Mouse (Mus musculus): Measurements from ENCODE around the gene Ppm1f. TPM values are rescaled to one million over a fixed set of nuclear protein-coding genes. Genes with fewer than 3 reads are reported as not detected.
A peak's percentile ranks its signal among the peaks of the same experiment; 100 is the strongest.

The Ppm1f gene
- polyA plus RNA-seq, 1 experiment from 2014 or later: 33.8 TPM

DNA sequence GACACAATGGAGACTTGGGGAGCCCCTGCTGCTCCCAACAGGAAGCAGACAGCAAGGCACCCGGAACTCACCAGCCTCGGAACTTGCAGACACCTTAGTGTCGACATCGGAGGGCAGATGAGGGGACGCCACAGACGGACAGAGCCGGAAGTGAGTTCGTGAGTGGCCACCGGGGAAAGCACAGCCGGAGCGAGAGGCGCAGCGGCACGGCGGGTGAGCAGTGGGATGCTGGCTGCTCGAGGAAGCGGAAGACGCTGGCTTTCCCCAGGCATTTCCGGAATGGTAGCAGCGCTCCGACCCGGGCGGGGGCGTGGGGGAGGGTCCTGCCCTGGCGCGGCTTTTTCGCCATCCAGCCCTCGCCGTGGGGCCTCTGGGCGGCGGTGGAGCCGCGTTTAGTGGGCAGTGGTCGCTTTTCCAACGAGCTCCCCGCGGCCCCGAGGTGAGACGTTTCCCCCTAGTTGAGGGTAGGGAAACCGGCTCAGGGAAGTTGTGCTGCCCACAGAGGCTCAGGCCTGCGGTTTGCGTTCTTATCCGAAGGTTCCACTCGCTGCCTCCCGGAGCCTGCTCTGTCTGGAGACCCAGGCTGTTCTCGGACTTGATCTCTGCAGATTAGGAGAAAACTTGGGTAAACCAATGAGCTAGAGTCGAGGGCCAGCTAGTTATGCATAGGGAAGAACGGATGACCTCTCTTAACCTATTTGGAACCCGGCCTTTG is 25.5 kb upstream of the Ppm1f start, which contains the start of the genes Top3b and Vpreb1:
Gene Top3b, plus strand, starts transcription at position 120 of the 715 bp plus-strand sequence.
Gene Vpreb1, minus strand, starts transcription at position 227 of the 715 bp plus-strand sequence.
- H3K36me3 ChIP-seq (replicated peaks): peaks cover 12% of the 10 kb centered on the region
- H3K27ac ChIP-seq (replicated peaks): peak within 1 kb of the TSS; percentile 95
- H3K9me3 ChIP-seq: 0 out of 2 replicates have a peak, but pooled peaks cover under 1% of the 10 kb centered on the region
- DNase-seq (ENCODE audit: low spot score): peak; percentile 96
- H3K4me1 ChIP-seq: peaks cover 16% of the 10 kb centered on the region
- under 1% methylated on average over 49 of the region's 49 CpGs for WGBS
- H3K27me3 ChIP-seq (replicated peaks; ENCODE audit: low read depth, poor library complexity, severe bottlenecking): no peaks in the 10 kb centered on the region
- H3K4me3 ChIP-seq: peak within 1 kb of the TSS; percentile 83

DNA sequence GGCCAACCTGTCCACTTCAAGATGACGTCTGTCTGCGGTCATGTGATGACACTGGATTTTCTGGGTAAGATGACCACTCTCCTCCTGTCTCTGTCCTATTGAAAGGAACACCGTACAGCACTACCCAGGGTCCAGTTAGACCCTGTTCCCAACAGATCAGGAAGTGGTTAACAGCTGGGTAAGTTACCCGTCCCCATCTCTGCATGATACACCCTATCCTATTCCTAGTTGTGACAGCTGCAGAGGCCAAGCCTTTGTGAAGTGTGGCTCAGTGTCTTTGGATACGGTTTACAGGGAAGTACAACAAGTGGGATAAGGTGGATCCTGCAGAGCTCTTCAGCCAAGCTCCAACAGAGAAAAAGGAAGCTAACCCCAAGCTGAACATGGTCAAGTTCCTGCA is 17.2 kb upstream of the Ppm1f start:
- H3K27ac ChIP-seq (replicated peaks): no peak overlapping the region
- H3K36me3 ChIP-seq (replicated peaks): peaks cover 94% of the 10 kb centered on the region
- H3K4me1 ChIP-seq: no peaks in the 10 kb centered on the region
- no peaks in the 10 kb centered on the region for H3K27me3 ChIP-seq (replicated peaks; ENCODE audit: low read depth, poor library complexity, severe bottlenecking)
- 92% methylated on average over 5 of the region's 5 CpGs for WGBS
- H3K9me3 ChIP-seq: peaks cover 9% of the 10 kb centered on the region; the same call in 1 of the 2 replicates
- no peak overlapping the region for H3K4me3 ChIP-seq
- no peak for DNase-seq (ENCODE audit: low spot score)

DNA sequence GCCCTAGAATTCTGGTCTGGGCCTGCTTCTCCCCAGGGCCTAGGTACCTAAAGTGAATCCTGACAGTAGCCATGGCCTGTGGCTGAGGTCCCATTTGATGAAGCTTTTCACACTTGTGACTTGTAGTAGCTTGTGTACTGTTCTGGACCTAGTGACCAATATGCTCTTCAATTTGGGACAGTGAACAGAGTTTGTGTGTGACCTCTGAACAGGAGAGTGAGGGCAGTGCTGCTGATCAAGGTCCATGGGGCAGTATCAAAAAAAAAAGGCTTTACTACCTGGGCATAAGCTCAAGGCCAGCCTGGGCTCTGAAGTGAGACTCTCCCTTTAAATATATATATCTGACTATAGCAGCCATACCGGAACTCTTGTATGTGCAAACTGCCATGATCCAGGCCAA is 7.9 kb upstream of the Ppm1f start:
- Histone ChIP-seq H3K27me3 (replicated peaks; ENCODE audit: low read depth, poor library complexity, severe bottlenecking) (no peaks in the 10 kb centered on the region), H3K4me3 (no peak overlapping the region), H3K9me3 (no peaks in the 10 kb centered on the region), H3K4me1 (no peaks in the 10 kb centered on the region), H3K27ac (replicated peaks) (no peak overlapping the region), H3K36me3 (replicated peaks) (peaks cover 100% of the 10 kb centered on the region)
- WGBS: 93% methylated on average over 1 of the region's 1 CpGs
- no peak for DNase-seq (ENCODE audit: low spot score)

DNA sequence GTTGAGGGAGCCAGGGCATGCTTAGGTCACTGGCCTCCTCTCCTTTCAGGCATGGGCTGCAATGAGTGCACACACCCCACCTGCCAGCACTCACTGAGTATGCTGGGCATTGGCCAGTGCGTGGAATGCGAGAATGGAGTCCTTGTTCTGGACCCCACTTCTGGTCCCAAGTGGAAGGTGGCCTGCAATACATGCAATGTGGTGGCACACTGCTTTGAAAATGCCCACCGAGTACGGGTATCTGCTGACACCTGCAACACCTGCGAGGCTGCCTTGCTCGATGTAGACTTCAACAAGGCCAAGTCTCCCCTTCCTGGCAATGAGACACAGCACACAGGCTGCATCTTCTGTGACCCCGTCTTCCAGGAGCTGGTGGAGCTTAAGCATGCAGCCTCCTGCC is 3.9 kb upstream of the Ppm1f start:
- no peaks in the 10 kb centered on the region for H3K9me3 ChIP-seq
- H3K4me3 ChIP-seq: no peak overlapping the region
- no peak overlapping the region for H3K27ac ChIP-seq (replicated peaks)
- 90% methylated on average over 7 of the region's 7 CpGs for WGBS
- H3K4me1 ChIP-seq: peaks cover 14% of the 10 kb centered on the region
- DNase-seq (ENCODE audit: low spot score): no peak
- peaks cover 71% of the 10 kb centered on the region for H3K36me3 ChIP-seq (replicated peaks)
- no peaks in the 10 kb centered on the region for H3K27me3 ChIP-seq (replicated peaks; ENCODE audit: low read depth, poor library complexity, severe bottlenecking)

DNA sequence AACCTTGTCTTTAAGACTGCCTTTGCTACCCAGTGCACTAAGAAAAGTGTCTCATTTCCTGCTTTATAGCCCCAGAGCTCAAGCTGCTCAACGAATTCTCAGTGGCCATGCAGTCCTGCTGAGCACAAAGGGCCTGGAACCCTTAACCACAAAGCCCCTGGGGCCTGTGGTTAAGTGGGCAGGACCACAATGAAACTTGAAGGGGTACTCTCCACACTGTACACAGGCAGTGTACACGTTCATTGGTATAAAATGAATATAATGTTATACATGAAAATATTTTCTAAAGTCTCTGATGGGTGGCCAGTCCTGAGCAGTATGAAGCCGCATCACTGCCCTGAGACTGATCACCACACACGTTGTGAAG is 271 bp upstream of the Ppm1f start:
- peak overlapping the region; percentile 85 for H3K27ac ChIP-seq (replicated peaks)
- H3K9me3 ChIP-seq: no peaks in the 10 kb centered on the region
- no peaks in the 10 kb centered on the region for H3K27me3 ChIP-seq (replicated peaks; ENCODE audit: low read depth, poor library complexity, severe bottlenecking)
- peaks cover 20% of the 10 kb centered on the region for H3K4me1 ChIP-seq
- no peak for DNase-seq (ENCODE audit: low spot score)
- H3K4me3 ChIP-seq: peak overlapping the region; percentile 79; the same call in 1 of the 2 replicates
- 25% methylated on average over 4 of the region's 4 CpGs for WGBS
- peaks cover 40% of the 10 kb centered on the region for H3K36me3 ChIP-seq (replicated peaks)

DNA sequence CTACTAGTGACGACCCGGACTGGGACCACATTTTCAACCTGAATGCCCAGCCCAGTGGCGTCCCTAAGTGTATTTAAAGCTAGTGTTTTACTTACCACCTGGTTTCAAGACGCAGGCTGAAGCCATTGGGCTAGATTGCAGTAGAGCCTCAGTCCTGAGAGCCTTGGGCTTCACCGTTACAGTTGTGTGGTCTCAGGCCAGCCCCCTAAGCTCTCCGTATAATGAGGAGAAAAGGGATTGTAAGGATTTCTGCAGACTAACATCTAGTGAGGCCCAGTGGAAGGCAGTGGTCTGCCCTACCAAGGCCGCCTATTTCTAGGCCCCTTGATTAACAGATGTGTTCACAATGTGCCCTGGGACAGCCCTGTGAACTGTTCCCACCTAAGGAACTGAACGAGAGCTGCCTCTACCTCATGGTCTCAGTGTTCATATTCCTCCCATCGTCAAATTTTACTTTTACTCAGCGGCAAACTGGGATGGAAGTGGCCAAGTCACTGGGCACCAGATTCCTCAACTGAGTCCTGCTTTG is 851 bp downstream of the Ppm1f start:
- peaks cover 31% of the 10 kb centered on the region for H3K36me3 ChIP-seq (replicated peaks)
- no peaks in the 10 kb centered on the region for H3K27me3 ChIP-seq (replicated peaks; ENCODE audit: low read depth, poor library complexity, severe bottlenecking)
- H3K4me1 ChIP-seq: peaks cover 20% of the 10 kb centered on the region
- H3K4me3 ChIP-seq: peak overlapping the region; percentile 79
- DNase-seq (ENCODE audit: low spot score): no peak
- 32% methylated on average over 10 of the region's 10 CpGs for WGBS
- H3K27ac ChIP-seq (replicated peaks): peak overlapping the region; percentile 85
- no peaks in the 10 kb centered on the region for H3K9me3 ChIP-seq

DNA sequence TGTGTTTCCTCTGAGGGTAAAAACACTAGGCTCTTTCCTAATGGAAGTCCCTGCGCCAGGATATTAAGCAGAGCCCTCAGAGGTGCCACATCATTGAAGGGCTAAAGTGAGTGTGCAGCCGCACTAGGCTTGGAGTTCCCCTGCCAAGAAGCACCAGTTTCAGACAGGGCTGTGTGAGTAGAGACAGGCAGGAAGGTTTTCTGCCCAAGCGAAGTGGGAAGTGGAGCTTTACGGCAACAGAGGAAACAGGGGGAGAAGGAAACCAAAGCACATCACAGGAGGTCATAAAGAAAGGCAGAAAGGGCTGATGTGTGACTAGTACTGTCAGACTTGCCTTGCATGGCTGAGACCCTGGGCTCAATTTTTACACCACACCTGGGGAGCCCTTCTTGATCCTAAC is 6.1 kb downstream of the Ppm1f start:
- peaks cover 54% of the 10 kb centered on the region for H3K36me3 ChIP-seq (replicated peaks)
- no peak for DNase-seq (ENCODE audit: low spot score)
- H3K27me3 ChIP-seq (replicated peaks; ENCODE audit: low read depth, poor library complexity, severe bottlenecking): no peaks in the 10 kb centered on the region
- H3K27ac ChIP-seq (replicated peaks): no peak overlapping the region
- peaks cover 6% of the 10 kb centered on the region for H3K4me1 ChIP-seq
- no peak overlapping the region for H3K4me3 ChIP-seq
- no peaks in the 10 kb centered on the region for H3K9me3 ChIP-seq
- 86% methylated on average over 4 of the region's 4 CpGs for WGBS

DNA sequence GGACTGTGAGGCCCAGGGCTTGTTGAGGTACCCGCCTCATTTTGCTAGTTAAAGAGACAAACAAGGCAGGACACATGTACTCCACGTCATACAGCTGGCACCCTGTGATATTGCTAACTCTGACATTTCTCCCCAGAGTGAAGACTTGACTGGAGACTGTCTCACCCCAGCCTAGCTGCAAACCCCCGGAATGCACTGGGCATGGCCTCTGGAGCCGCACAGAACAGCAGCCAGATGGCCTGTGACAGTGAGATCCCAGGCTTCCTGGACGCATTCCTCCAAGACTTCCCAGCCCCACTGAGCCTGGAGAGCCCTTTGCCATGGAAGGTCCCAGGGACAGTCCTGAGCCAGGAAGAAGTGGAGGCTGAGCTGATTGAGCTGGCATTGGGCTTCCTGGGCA is 6.9 kb downstream of the Ppm1f start:
- peaks cover 62% of the 10 kb centered on the region for H3K36me3 ChIP-seq (replicated peaks)
- H3K27ac ChIP-seq (replicated peaks): no peak overlapping the region
- DNase-seq (ENCODE audit: low spot score): no peak
- WGBS: 89% methylated on average over 5 of the region's 5 CpGs
- no peak overlapping the region for H3K4me3 ChIP-seq
- no peaks in the 10 kb centered on the region for H3K9me3 ChIP-seq
- no peaks in the 10 kb centered on the region for H3K4me1 ChIP-seq
- no peaks in the 10 kb centered on the region for H3K27me3 ChIP-seq (replicated peaks; ENCODE audit: low read depth, poor library complexity, severe bottlenecking)

DNA sequence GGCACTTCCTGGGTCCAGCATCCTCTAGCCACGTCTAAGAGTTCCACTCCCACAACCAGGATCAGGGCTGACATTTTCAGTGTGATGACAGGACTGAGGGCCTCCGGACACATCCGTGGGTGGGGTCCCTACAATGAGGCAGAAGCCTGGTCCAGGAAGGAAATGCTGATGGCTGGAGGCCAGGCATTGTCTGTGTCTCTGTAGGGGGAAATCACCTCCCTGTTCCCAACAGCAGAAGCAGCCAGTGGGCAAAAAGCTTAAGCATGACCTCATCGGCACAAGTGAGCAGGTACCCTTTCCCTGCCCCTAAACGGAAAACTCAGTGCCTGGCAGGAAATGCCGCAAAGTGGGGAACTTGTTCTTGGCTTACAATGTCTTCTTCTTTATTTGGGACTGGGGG is 11.5 kb downstream of the Ppm1f start:
- no peak for DNase-seq (ENCODE audit: low spot score)
- peaks cover 9% of the 10 kb centered on the region for H3K4me1 ChIP-seq
- H3K36me3 ChIP-seq (replicated peaks): peaks cover 89% of the 10 kb centered on the region

DNA sequence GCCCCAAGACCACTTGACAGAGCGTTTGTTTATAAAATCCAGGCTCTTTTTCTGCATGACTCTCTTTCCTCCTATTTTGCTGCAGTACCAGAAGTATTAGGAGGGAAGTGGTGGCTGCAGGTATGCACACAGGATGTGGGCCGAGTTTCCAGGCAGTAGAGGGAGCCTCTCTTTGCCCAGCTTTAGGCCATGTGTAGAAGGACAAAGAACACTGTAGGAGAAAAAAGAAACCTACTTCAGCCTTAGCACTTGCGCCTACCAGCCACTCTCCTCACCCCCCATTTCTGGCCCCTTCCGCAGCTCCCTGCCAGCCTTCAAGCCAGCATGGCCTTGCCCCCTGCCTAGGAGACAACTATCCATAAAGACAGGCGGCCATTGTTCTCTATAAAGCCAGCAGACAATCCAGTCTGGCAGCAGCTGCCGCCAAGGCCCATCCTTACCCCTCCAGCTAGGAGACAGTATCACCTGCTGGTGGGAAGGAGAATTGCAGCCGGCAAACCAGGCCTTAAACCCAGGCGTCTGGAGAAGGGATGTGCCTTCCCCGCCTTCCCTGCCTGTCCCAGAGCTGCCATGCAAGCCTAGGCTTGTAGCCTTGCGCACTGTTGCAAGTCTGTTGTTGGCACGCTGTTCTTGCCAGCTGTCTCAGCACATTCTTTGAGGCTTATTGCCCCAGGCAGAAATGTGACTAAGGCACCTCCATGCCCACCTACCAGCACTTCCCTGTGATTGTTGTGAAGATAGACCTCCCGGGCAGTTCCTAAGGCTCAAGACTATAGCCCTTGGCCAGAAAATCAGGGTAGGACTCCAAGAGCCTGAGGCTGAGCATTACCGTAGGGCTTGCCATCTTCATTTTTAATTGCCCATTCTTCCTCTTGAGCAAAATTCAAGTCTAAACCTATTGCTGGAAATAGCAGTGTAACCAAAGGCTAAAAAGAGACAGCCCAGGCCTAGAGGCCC is 15.7 kb downstream of the Ppm1f start:
- DNase-seq (ENCODE audit: low spot score): peak; percentile 85
- WGBS: 36% methylated on average over 13 of the region's 13 CpGs
- Histone ChIP-seq H3K27ac (replicated peaks) (peak overlapping the region; percentile 88), H3K36me3 (replicated peaks) (peaks cover 90% of the 10 kb centered on the region), H3K4me1 (peaks cover 9% of the 10 kb centered on the region), H3K27me3 (replicated peaks; ENCODE audit: low read depth, poor library complexity, severe bottlenecking) (no peaks in the 10 kb centered on the region), H3K4me3 (no peak overlapping the region), H3K9me3 (no peaks in the 10 kb centered on the region)

More for the DNA sequence above, 11.5 kb downstream of the Ppm1f start:
- 83% methylated on average over 6 of the region's 6 CpGs for WGBS
- no peak overlapping the region for H3K4me3 ChIP-seq
- H3K9me3 ChIP-seq: no peaks in the 10 kb centered on the region
- H3K27me3 ChIP-seq (replicated peaks; ENCODE audit: low read depth, poor library complexity, severe bottlenecking): no peaks in the 10 kb centered on the region
- no peak overlapping the region for H3K27ac ChIP-seq (replicated peaks)

DNA sequence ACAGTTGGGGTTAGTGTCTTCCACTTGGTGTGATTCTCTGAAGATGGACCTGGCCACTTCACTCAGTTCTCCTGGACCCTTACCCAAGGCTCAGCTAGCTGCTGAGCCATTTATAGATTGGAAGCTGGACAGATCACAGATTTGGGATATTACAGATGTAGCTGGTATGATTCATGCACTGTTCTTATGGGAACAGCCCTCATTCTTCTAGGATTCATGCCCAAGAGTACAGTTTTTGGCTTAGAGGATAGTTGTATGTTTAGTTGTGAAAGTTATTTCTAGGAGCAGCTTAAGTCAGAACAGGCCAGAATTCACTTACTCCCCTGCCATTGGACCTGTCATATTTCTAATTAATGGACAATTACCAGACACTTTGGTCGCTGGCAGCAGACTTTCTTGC is 17.2 kb downstream of the Ppm1f start:
- Histone ChIP-seq H3K27me3 (replicated peaks; ENCODE audit: low read depth, poor library complexity, severe bottlenecking) (no peaks in the 10 kb centered on the region), H3K4me1 (peaks cover 9% of the 10 kb centered on the region), H3K27ac (replicated peaks) (no peak overlapping the region), H3K36me3 (replicated peaks) (peaks cover 90% of the 10 kb centered on the region), H3K4me3 (no peak overlapping the region), H3K9me3 (no peaks in the 10 kb centered on the region)
- 85% methylated on average over 1 of the region's 1 CpGs for WGBS
- no peak for DNase-seq (ENCODE audit: low spot score)

DNA sequence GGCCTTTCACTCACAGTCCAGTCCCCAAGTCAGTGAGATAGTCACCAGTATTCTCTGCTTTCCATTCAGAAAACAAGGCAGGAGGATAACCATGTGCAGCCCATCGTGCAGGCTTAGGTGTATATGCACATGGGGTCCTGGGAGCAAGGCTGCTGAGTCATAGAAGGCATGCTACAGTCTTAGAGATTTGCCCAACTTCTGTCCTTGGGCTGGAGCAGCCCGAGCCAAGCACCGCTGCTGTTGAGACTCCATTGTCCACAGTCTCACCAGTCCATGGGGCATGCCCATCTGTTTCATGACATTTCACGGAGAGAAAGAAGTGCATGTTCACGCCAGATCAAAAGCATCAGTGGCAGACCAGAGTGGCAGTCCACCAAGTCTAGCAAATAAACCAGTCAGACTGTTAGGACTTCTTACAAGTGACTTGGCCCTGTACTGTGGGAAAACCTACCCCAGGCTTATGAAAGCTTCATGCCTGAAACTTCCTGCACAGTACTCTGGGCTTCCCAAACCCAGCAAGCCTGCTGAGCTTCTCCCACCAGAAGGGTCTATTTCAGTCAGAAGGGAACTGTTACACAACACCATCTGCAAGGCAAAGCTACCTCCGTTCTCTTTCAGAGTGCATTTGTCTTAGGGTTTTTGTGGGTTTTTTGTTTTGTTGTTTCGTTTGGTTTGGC is 22.3 kb downstream of the Ppm1f start:
- Histone ChIP-seq H3K27me3 (replicated peaks; ENCODE audit: low read depth, poor library complexity, severe bottlenecking) (no peaks in the 10 kb centered on the region), H3K9me3 (no peaks in the 10 kb centered on the region), H3K4me3 (no peak overlapping the region), H3K4me1 (no peaks in the 10 kb centered on the region), H3K27ac (replicated peaks) (no peak overlapping the region), H3K36me3 (replicated peaks) (peaks cover 98% of the 10 kb centered on the region)
- WGBS: 92% methylated on average over 7 of the region's 7 CpGs
- DNase-seq (ENCODE audit: low spot score): no peak
